Mouse (Mus musculus): Measurements from ENCODE around the gene Rps6ka2. TPM values are rescaled to one million over a fixed set of nuclear protein-coding genes. Genes with fewer than 3 reads are reported as not detected.
A peak's percentile ranks its signal among the peaks of the same experiment; 100 is the strongest.
"Not testable (repeated sequence)": the region's sequence is repeated elsewhere in the genome, so short reads cannot be mapped to it uniquely, and the experiment has no call there.

The Rps6ka2 gene
- polyA plus RNA-seq, 1 experiment from 2014 or later: 45.3 TPM

DNA sequence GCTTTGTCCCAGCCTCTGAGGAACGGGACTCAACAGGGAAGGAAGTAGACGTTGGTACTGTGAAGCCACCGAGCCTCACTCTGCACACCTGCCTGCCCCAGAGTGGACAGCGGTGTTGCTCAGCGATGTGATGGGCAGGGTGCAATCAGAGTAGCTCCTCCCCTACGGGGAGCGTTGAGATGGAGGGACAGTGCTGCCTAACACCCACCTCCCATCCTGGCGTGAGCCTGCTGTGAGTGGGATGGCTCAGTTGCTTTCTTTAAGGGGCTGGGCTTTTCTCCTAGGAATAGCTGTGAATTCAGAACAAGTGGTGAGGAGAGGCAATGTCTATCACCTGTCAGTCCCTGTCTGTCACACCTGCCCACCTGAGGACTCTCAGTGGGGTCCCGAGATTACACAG is 12.3 kb downstream of the Rps6ka2 start:
- no peaks in the 10 kb centered on the region for H3K27me3 ChIP-seq (ENCODE audit: control insufficient read depth, insufficient read depth, low read length)
- H3K9ac ChIP-seq (ENCODE audit: low read depth, low read length): no peak overlapping the region
- peaks cover 16% of the 10 kb centered on the region; the same call in 1 of the 2 replicates for H3K4me1 ChIP-seq (ENCODE audit: control insufficient read depth, insufficient read depth, low read length)
- 39% methylated on average over 9 of the region's 9 CpGs for WGBS (ENCODE audit: insufficient replicate concordance)
- no peaks in the 10 kb centered on the region for H3K36me3 ChIP-seq (ENCODE audit: control insufficient read depth, insufficient read depth, low read length)
- no peak for ATAC-seq (replicated peaks; ENCODE audit: insufficient number of reproducible peaks, low FRiP score, low TSS enrichment)
- H3K4me2 ChIP-seq: no peak overlapping the region
- H3K27ac ChIP-seq (ENCODE audit: low read depth, low read length): no peak overlapping the region
- no peaks in the 10 kb centered on the region for H3K9me3 ChIP-seq (replicated peaks; ENCODE audit: control insufficient read depth, low read length)
- H3K4me3 ChIP-seq (ENCODE audit: low read depth, low read length): no peak overlapping the region

DNA sequence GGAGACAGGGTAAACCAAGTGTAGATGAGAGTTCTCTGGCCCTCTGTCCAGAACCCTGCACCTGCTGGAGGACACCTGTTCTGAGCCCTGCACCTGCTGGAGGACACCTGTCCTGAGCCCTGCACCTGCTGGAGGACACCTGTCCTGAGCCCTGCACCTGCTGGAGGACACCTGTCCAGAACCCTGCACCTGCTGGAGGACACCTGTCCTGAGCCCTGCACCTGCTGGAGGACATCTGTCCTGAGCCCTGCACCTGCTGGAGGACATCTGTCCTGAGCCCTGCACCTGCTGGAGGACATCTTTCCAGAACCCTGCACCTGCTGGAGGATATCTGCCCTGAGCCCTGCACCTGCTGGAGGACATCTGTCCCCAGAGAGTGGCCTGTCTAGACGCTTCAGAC is 17.1 kb downstream of the Rps6ka2 start:
- H3K9ac ChIP-seq (ENCODE audit: low read depth, low read length); H3K4me2 ChIP-seq; H3K27ac ChIP-seq (ENCODE audit: low read depth, low read length); H3K4me3 ChIP-seq (ENCODE audit: low read depth, low read length); H3K27me3 ChIP-seq (ENCODE audit: control insufficient read depth, insufficient read depth, low read length); H3K36me3 ChIP-seq (ENCODE audit: control insufficient read depth, insufficient read depth, low read length); ATAC-seq (replicated peaks; ENCODE audit: insufficient number of reproducible peaks, low FRiP score, low TSS enrichment); H3K4me1 ChIP-seq (ENCODE audit: control insufficient read depth, insufficient read depth, low read length); H3K9me3 ChIP-seq (replicated peaks; ENCODE audit: control insufficient read depth, low read length): not testable (repeated sequence)
- 88% methylated on average over 1 of the region's 1 CpGs for WGBS (ENCODE audit: insufficient replicate concordance)

DNA sequence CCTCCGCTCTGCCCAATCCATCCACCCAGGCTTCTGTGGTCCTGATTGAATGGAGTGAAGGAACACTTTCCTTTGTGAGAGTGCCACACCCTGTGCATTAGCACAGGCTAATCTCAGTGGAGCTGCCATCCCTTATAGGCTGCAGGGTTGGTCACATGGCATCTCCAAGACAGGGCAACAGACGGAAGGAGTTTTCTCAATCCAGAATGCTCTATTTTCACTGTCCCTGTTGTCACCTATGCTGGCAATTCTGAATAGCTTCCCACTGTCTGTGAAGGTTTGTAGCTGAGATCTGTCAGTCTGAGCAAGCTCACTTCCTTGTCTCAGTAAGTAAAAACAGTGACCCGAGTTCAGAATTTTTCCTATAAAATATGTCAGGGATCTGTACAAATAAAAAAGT is 19.5 kb downstream of the Rps6ka2 start:
- Histone ChIP-seq H3K27ac (ENCODE audit: low read depth, low read length) (no peak overlapping the region), H3K9me3 (replicated peaks; ENCODE audit: control insufficient read depth, low read length) (no peaks in the 10 kb centered on the region), H3K4me2 (no peak overlapping the region), H3K27me3 (ENCODE audit: control insufficient read depth, insufficient read depth, low read length) (no peaks in the 10 kb centered on the region), H3K4me3 (ENCODE audit: low read depth, low read length) (no peak overlapping the region), H3K4me1 (ENCODE audit: control insufficient read depth, insufficient read depth, low read length) (peaks cover 2% of the 10 kb centered on the region; the same call in 1 of the 2 replicates), H3K36me3 (ENCODE audit: control insufficient read depth, insufficient read depth, low read length) (no peaks in the 10 kb centered on the region), H3K9ac (ENCODE audit: low read depth, low read length) (no peak overlapping the region)
- WGBS (ENCODE audit: insufficient replicate concordance): 85% methylated on average over 3 of the region's 3 CpGs
- ATAC-seq (replicated peaks; ENCODE audit: insufficient number of reproducible peaks, low FRiP score, low TSS enrichment): no peak

DNA sequence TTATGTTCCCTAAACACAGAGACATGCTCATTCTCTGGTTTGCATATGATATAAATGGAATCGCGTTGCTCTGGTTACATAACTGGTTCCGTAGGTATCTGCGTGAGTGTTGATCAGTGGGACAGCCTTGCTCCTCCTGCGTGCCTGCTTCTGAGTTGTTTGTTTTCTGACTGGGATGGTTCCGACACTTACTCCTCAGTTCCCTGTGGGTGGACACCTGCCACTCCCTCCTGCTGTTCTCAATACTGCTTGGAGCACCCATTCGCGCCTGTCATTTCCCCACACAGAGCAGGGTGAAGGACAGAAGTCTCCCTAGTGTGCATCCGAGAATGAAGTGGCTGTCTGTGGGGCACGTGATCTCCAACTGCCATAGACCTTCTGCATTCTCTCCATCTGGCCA is 20.1 kb downstream of the Rps6ka2 start:
- H3K27ac ChIP-seq (ENCODE audit: low read depth, low read length): no peak overlapping the region
- no peaks in the 10 kb centered on the region for H3K4me1 ChIP-seq (ENCODE audit: control insufficient read depth, insufficient read depth, low read length)
- no peak overlapping the region for H3K4me2 ChIP-seq
- H3K9me3 ChIP-seq (replicated peaks; ENCODE audit: control insufficient read depth, low read length): no peaks in the 10 kb centered on the region
- 80% methylated on average over 10 of the region's 10 CpGs for WGBS (ENCODE audit: insufficient replicate concordance)
- no peak overlapping the region for H3K9ac ChIP-seq (ENCODE audit: low read depth, low read length)
- no peak overlapping the region for H3K4me3 ChIP-seq (ENCODE audit: low read depth, low read length)
- ATAC-seq (replicated peaks; ENCODE audit: insufficient number of reproducible peaks, low FRiP score, low TSS enrichment): no peak
- H3K27me3 ChIP-seq (ENCODE audit: control insufficient read depth, insufficient read depth, low read length): no peaks in the 10 kb centered on the region
- H3K36me3 ChIP-seq (ENCODE audit: control insufficient read depth, insufficient read depth, low read length): no peaks in the 10 kb centered on the region

GRCm38 (mm10) chr17:7194140-7194840 is 24.4 kb downstream of the Rps6ka2 start:
- Histone ChIP-seq H3K4me2 (no peak overlapping the region), H3K4me3 (ENCODE audit: low read depth, low read length) (no peak overlapping the region), H3K9ac (ENCODE audit: low read depth, low read length) (no peak overlapping the region), H3K27me3 (ENCODE audit: control insufficient read depth, insufficient read depth, low read length) (no peaks in the 10 kb centered on the region), H3K9me3 (replicated peaks; ENCODE audit: control insufficient read depth, low read length) (no peaks in the 10 kb centered on the region), H3K36me3 (ENCODE audit: control insufficient read depth, insufficient read depth, low read length) (no peaks in the 10 kb centered on the region), H3K4me1 (ENCODE audit: control insufficient read depth, insufficient read depth, low read length) (peaks cover 22% of the 10 kb centered on the region), H3K27ac (ENCODE audit: low read depth, low read length) (no peak overlapping the region)
- no peak for ATAC-seq (replicated peaks; ENCODE audit: insufficient number of reproducible peaks, low FRiP score, low TSS enrichment)
- 74% methylated on average over 7 of the region's 7 CpGs for whole genome bisulfite sequencing (ENCODE audit: insufficient replicate concordance)

DNA sequence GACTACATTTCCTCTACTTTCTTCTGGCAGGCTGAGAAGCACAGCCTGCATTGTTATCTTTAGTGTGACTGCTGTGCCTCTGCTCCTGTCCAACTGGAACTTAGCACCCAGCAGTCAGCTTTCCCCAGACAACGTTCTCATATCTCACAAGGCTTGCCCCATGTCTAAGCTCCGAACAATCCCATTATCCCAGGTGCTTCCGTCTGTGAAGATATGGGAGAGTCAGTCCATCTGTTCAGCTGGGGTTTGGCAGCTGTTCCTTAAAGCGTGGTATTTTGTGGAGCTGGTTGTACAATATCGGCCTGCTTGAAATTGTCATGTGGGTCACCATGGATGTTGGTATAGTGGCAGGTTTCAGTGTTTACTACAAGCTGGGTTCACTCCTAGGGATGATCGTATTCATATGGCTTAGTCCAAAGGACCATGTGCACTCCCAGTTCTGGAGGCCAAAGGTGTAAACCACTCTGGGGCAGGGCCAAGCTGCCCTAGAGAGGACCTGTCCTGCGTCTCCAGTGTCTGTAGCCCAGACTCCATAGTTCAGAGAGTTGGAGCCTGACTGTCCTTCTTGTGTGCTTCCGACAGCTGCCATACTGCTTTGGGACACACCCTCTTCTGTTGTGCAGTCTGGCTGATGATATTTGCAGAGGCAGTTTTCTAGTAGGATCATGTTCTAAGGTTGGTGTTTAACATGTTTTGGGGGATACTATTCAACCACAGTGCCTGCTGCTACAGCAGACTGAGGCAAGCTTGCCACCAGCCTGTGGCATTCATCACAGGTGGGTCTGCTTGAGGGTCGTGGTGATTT is 27.4 kb downstream of the Rps6ka2 start:
- Histone ChIP-seq H3K4me1 (ENCODE audit: control insufficient read depth, insufficient read depth, low read length) (peaks cover 22% of the 10 kb centered on the region), H3K27ac (ENCODE audit: low read depth, low read length) (0 out of 2 replicates have a peak overlapping the region, but pooled peaks have one; percentile 18), H3K9ac (ENCODE audit: low read depth, low read length) (no peak overlapping the region), H3K4me2 (peak overlapping the region; percentile 16; the same call in 1 of the 2 replicates), H3K27me3 (ENCODE audit: control insufficient read depth, insufficient read depth, low read length) (no peaks in the 10 kb centered on the region), H3K9me3 (replicated peaks; ENCODE audit: control insufficient read depth, low read length) (no peaks in the 10 kb centered on the region), H3K4me3 (ENCODE audit: low read depth, low read length) (no peak overlapping the region), H3K36me3 (ENCODE audit: control insufficient read depth, insufficient read depth, low read length) (no peaks in the 10 kb centered on the region)
- 0 out of 2 replicates have a peak, but pooled peaks have one; percentile 43 for ATAC-seq (replicated peaks; ENCODE audit: insufficient number of reproducible peaks, low FRiP score, low TSS enrichment)
- WGBS (ENCODE audit: insufficient replicate concordance): 43% methylated on average over 9 of the region's 9 CpGs

DNA sequence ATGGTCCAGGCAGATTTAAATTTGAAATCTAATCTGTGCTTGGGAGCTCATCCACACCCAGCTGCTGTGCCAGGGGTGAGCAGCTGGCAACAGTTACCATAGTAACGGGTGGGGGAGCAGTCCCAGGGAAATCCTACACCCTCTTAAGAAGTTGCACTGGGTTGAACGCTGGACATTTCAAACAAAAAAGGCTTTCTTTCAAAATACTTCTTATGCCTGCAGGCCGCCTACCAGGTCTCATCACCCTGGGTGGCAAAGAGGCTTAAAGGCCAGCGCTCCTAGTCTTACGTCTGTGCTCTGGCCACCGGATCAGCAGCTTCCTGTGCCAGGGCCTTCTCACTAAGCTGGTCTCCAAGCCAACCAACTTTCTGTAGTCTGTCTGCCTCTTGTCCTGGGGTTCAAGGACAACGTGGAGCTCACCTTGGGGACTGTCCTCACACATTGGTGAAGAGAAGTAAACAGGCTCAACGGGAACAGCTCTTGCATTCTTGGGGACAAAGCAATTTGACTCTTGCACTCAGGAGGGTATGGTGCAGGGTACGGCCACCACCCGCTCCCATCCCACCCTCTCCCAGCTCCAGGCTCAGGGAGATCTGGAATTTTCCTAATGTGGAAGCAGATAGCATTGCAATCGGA is 35.0 kb downstream of the Rps6ka2 start:
- ATAC-seq (replicated peaks; ENCODE audit: insufficient number of reproducible peaks, low FRiP score, low TSS enrichment): no peak
- Histone ChIP-seq H3K27me3 (ENCODE audit: control insufficient read depth, insufficient read depth, low read length) (no peaks in the 10 kb centered on the region), H3K9me3 (replicated peaks; ENCODE audit: control insufficient read depth, low read length) (no peaks in the 10 kb centered on the region), H3K9ac (ENCODE audit: low read depth, low read length) (no peak overlapping the region), H3K27ac (ENCODE audit: low read depth, low read length) (no peak overlapping the region), H3K4me2 (no peak overlapping the region), H3K4me3 (ENCODE audit: low read depth, low read length) (no peak overlapping the region), H3K36me3 (ENCODE audit: control insufficient read depth, insufficient read depth, low read length) (no peaks in the 10 kb centered on the region), H3K4me1 (ENCODE audit: control insufficient read depth, insufficient read depth, low read length) (peaks cover 21% of the 10 kb centered on the region)
- WGBS (ENCODE audit: insufficient replicate concordance): 66% methylated on average over 11 of the region's 11 CpGs

- Histone ChIP-seq H3K9me3 (replicated peaks; ENCODE audit: control insufficient read depth, low read length) (no peaks in the 10 kb centered on the region), H3K4me1 (ENCODE audit: control insufficient read depth, insufficient read depth, low read length) (peaks cover 26% of the 10 kb centered on the region), H3K27me3 (ENCODE audit: control insufficient read depth, insufficient read depth, low read length) (no peaks in the 10 kb centered on the region), H3K4me2 (no peak overlapping the region), H3K27ac (ENCODE audit: low read depth, low read length) (no peak overlapping the region), H3K9ac (ENCODE audit: low read depth, low read length) (no peak overlapping the region), H3K4me3 (ENCODE audit: low read depth, low read length) (no peak overlapping the region), H3K36me3 (ENCODE audit: control insufficient read depth, insufficient read depth, low read length) (no peaks in the 10 kb centered on the region)
- WGBS (ENCODE audit: insufficient replicate concordance): 77% methylated on average over 6 of the region's 6 CpGs
- ATAC-seq (replicated peaks; ENCODE audit: insufficient number of reproducible peaks, low FRiP score, low TSS enrichment): no peak
These were observed 36.7 kb downstream of the Rps6ka2 start for GRCm38 (mm10) chr17:7206434-7207145.
